Mouse (Mus musculus): ENCODE results near the gene Plpp3. TPM values are rescaled to one million over a fixed set of nuclear protein-coding genes. Genes with fewer than 3 reads are reported as not detected.

Gene Plpp3
- polyA plus RNA-seq, 1 experiment = 38.6 TPM

- H3K27ac ChIP-seq (replicated peaks; ENCODE audit: low read depth, low read length) = no peak overlapping the region
These were observed 35.5 kb downstream of the Plpp3 start for GRCm38 (mm10) chr4:105192665-105193064.

GRCm38 (mm10) chr4:105195256-105195655 is 38.1 kb downstream of the Plpp3 start:
- Histone ChIP-seq H3K27ac (replicated peaks; ENCODE audit: low read depth, low read length) (no peak overlapping the region), H3K4me1 (ENCODE audit: control insufficient read depth, insufficient read depth, insufficient read length, low read length) (peaks cover 28% of the 10 kb centered on the region), H3K4me3 (ENCODE audit: insufficient read depth, low read depth, low read length) (no peak overlapping the region)

More at GRCm38 (mm10) chr4:105192665-105193064, 35.5 kb downstream of the Plpp3 start:
- H3K4me1 ChIP-seq (ENCODE audit: control insufficient read depth, insufficient read depth, insufficient read length, low read length) = peaks cover 25% of the 10 kb centered on the region
- H3K4me3 ChIP-seq (ENCODE audit: insufficient read depth, low read depth, low read length) = no peak overlapping the region

- Histone ChIP-seq H3K27ac (replicated peaks; ENCODE audit: low read depth, low read length) (no peak overlapping the region), H3K4me1 (ENCODE audit: control insufficient read depth, insufficient read depth, insufficient read length, low read length) (peaks cover 34% of the 10 kb centered on the region)
These were observed 39.0 kb downstream of the Plpp3 start for GRCm38 (mm10) chr4:105196099-105196498.

GRCm38 (mm10) chr4:105196993-105197765 is 40.0 kb downstream of the Plpp3 start:
- H3K27ac ChIP-seq (replicated peaks; ENCODE audit: low read depth, low read length) = no peak overlapping the region
- H3K4me3 ChIP-seq (ENCODE audit: insufficient read depth, low read depth, low read length) = no peak overlapping the region
- H3K4me1 ChIP-seq (ENCODE audit: control insufficient read depth, insufficient read depth, insufficient read length, low read length) = peaks cover 33% of the 10 kb centered on the region

More at GRCm38 (mm10) chr4:105196099-105196498, 39.0 kb downstream of the Plpp3 start:
- no peak overlapping the region for H3K4me3 ChIP-seq (ENCODE audit: insufficient read depth, low read depth, low read length)

- Histone ChIP-seq H3K4me3 (ENCODE audit: insufficient read depth, low read depth, low read length) (no peak overlapping the region), H3K27ac (replicated peaks; ENCODE audit: low read depth, low read length) (0 out of 2 replicates have a peak overlapping the region, but pooled peaks have one; percentile 1)
These were observed 41.5 kb downstream of the Plpp3 start for GRCm38 (mm10) chr4:105198696-105199095.

GRCm38 (mm10) chr4:105199345-105199744 is 42.2 kb downstream of the Plpp3 start:
- H3K27ac ChIP-seq (replicated peaks; ENCODE audit: low read depth, low read length) = peak overlapping the region; percentile 47; the same call in 1 of the 2 replicates

More at GRCm38 (mm10) chr4:105198696-105199095, 41.5 kb downstream of the Plpp3 start:
- peaks cover 44% of the 10 kb centered on the region for H3K4me1 ChIP-seq (ENCODE audit: control insufficient read depth, insufficient read depth, insufficient read length, low read length)

GRCm38 (mm10) chr4:105200624-105201524 is 43.7 kb downstream of the Plpp3 start:
- Histone ChIP-seq H3K4me1 (ENCODE audit: control insufficient read depth, insufficient read depth, insufficient read length, low read length) (peaks cover 56% of the 10 kb centered on the region), H3K27ac (replicated peaks; ENCODE audit: low read depth, low read length) (no peak overlapping the region), H3K4me3 (ENCODE audit: insufficient read depth, low read depth, low read length) (no peak overlapping the region)

More at GRCm38 (mm10) chr4:105199345-105199744, 42.2 kb downstream of the Plpp3 start:
- Histone ChIP-seq H3K4me1 (ENCODE audit: control insufficient read depth, insufficient read depth, insufficient read length, low read length) (peaks cover 46% of the 10 kb centered on the region), H3K4me3 (ENCODE audit: insufficient read depth, low read depth, low read length) (no peak overlapping the region)

GRCm38 (mm10) chr4:105202439-105202838 is 45.3 kb downstream of the Plpp3 start:
- peaks cover 72% of the 10 kb centered on the region for H3K4me1 ChIP-seq (ENCODE audit: control insufficient read depth, insufficient read depth, insufficient read length, low read length)
- H3K27ac ChIP-seq (replicated peaks; ENCODE audit: low read depth, low read length) = peak overlapping the region; percentile 3; the same call in 1 of the 2 replicates
- H3K4me3 ChIP-seq (ENCODE audit: insufficient read depth, low read depth, low read length) = no peak overlapping the region

- H3K27ac ChIP-seq (replicated peaks; ENCODE audit: low read depth, low read length) = peak overlapping the region; percentile 28
These were observed 46.2 kb downstream of the Plpp3 start for GRCm38 (mm10) chr4:105203303-105203761.

GRCm38 (mm10) chr4:105204071-105204470 is 46.9 kb downstream of the Plpp3 start:
- H3K27ac ChIP-seq (replicated peaks; ENCODE audit: low read depth, low read length) = peak overlapping the region; percentile 72
- H3K4me3 ChIP-seq (ENCODE audit: insufficient read depth, low read depth, low read length) = no peak overlapping the region
- H3K4me1 ChIP-seq (ENCODE audit: control insufficient read depth, insufficient read depth, insufficient read length, low read length) = peaks cover 68% of the 10 kb centered on the region

More at GRCm38 (mm10) chr4:105203303-105203761, 46.2 kb downstream of the Plpp3 start:
- Histone ChIP-seq H3K4me3 (ENCODE audit: insufficient read depth, low read depth, low read length) (no peak overlapping the region), H3K4me1 (ENCODE audit: control insufficient read depth, insufficient read depth, insufficient read length, low read length) (peaks cover 73% of the 10 kb centered on the region)

- Histone ChIP-seq H3K4me1 (ENCODE audit: control insufficient read depth, insufficient read depth, insufficient read length, low read length) (peaks cover 66% of the 10 kb centered on the region), H3K27ac (replicated peaks; ENCODE audit: low read depth, low read length) (peak overlapping the region; percentile 74), H3K4me3 (ENCODE audit: insufficient read depth, low read depth, low read length) (no peak overlapping the region)
These were observed 48.1 kb downstream of the Plpp3 start for GRCm38 (mm10) chr4:105205045-105205851.

GRCm38 (mm10) chr4:105206102-105206501 is 49.0 kb downstream of the Plpp3 start:
- Histone ChIP-seq H3K4me1 (ENCODE audit: control insufficient read depth, insufficient read depth, insufficient read length, low read length) (peaks cover 59% of the 10 kb centered on the region), H3K4me3 (ENCODE audit: insufficient read depth, low read depth, low read length) (no peak overlapping the region), H3K27ac (replicated peaks; ENCODE audit: low read depth, low read length) (peak overlapping the region; percentile 74)

GRCm38 (mm10) chr4:105206995-105207394 is 49.8 kb downstream of the Plpp3 start:
- peak overlapping the region; percentile 74 for H3K27ac ChIP-seq (replicated peaks; ENCODE audit: low read depth, low read length)
- H3K4me1 ChIP-seq (ENCODE audit: control insufficient read depth, insufficient read depth, insufficient read length, low read length) = peaks cover 54% of the 10 kb centered on the region
- no peak overlapping the region for H3K4me3 ChIP-seq (ENCODE audit: insufficient read depth, low read depth, low read length)

GRCm38 (mm10) chr4:105207641-105208040 is 50.5 kb downstream of the Plpp3 start:
- Histone ChIP-seq H3K27ac (replicated peaks; ENCODE audit: low read depth, low read length) (peak overlapping the region; percentile 74), H3K4me3 (ENCODE audit: insufficient read depth, low read depth, low read length) (no peak overlapping the region), H3K4me1 (ENCODE audit: control insufficient read depth, insufficient read depth, insufficient read length, low read length) (peaks cover 49% of the 10 kb centered on the region)
